Mouse (Mus musculus) adrenal gland, postnatal 25 days (tissue): ENCODE measurements around the gene Ppt2. TPM values are rescaled to one million over a fixed set of nuclear protein-coding genes. Genes with fewer than 3 reads are reported as not detected.

ENCODE experiments used
- DNase-seq: peaks from one replicate; pipeline ENCODE4 v3.0.0; 2021; ENCODE audit warnings: mixed read lengths
- total RNA-seq: library from RNA; stranded (reverse); gene quantifications from 2 replicates; pipeline ENCODE4 v1.2.3, GENCODE M21; 2021

Gene Ppt2
- total RNA-seq, 1 experiment from 2014 or later, result 61.1 TPM

- DNase-seq, result no peak
Observed at GRCm38 (mm10) chr17:34606186-34607039, 21.9 kb downstream of the Ppt2 start.

DNA sequence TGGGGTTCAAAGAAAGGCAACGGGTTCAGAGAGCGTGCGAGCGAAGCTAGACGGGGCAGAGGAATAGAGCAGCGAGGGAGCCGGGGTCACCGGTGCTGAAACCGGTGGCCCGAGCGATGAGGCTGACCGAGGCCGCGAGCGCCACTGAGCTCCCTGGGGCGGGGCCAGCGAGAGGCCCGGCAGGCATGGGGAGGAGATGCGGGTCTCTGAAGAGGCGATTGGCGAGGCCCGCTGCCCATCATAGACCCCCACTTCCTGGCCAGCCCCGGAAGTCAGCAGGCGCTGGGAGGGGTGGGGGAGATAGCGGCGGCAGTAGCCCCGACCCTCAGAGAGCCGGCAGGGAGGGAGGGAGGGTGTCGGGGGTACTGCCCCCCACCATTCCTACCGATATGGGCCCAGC, 22.7 kb downstream of the Ppt2 start:
- peak; percentile 98 for DNase-seq

DNA sequence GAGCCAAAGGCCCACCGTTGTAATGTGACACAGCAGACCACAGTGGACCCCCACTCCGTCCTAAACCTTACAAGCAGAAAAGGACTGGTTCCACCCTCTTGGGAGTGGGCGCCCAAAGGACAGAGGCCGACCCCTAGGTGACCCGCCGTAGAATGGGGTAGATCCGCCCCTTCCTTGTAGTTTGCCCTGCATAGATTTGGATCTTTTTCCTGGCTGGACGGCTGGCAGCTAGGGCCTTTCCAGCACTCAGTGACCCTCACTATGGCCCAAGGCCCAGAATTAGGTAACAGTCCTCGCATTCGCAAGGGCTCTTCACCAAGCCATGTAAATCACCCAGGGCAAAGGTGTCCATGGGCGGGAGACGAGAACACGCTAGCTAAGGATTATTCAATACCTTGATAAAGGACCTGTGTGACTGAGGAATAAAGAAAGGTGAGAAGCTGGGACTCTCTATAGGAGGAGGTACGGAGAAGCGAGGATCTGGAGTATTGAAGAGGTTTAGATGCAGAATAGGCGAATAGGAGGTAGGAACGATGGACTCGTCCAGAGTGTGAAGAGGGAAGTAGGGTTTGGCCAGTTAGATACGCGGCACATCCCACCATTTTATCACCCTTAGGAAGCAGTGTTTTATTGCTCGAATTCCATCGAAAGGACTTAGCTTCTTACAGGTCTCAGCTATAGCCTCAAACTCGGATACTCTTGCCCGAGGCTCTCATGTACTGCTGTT, 23.6 kb downstream of the Ppt2 start:
- DNase-seq, result peak; percentile 46

GRCm38 (mm10) chr17:34604061-34604508, 24.2 kb downstream of the Ppt2 start, which contains the start of gene Agpat1:
Agpat1 (plus strand) TSS chr17:34604262.
- peak; percentile 98 for DNase-seq

- DNase-seq, result peak; percentile 93
Observed at GRCm38 (mm10) chr17:34603375-34604060, 24.8 kb downstream of the Ppt2 start, which contains the start of gene Rnf5. Rnf5 (minus strand) TSS chr17:34603690.

GRCm38 (mm10) chr17:34601796-34602195, 26.5 kb downstream of the Ppt2 start:
- no peak for DNase-seq

GRCm38 (mm10) chr17:34599891-34600290, 28.4 kb downstream of the Ppt2 start:
- no peak for DNase-seq

DNA sequence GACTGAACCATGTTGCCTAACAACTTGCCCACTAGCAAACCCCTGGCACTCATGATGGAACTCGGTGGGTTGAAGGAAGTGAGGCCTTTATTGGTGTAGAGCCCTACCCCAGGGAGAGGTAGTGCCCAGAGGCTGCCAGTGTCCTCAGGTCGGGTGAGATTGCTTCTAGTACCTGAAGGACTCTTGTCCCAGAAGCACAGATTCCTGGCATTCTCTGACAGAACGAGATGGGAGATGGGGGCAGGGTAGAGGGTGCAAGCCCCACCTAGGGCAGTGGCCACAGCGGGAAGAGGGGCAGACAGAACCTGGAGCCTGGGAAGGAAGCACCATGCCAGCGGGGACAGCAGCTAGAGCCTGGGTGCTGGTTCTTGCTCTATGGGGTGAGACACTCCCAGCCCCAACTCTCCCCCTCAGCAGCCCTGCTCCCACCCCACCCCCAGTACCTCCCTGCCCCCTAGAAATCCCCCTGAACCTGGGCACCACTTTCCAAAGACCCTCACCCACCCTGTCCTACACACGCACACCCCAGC, 30.7 kb downstream of the Ppt2 start, which contains the start of gene Ager:
TSS of gene Ager (plus strand) at position 297 of the 530 bp plus-strand sequence.
- no peak for DNase-seq

GRCm38 (mm10) chr17:34596098-34596497, 32.2 kb downstream of the Ppt2 start:
- no peak for DNase-seq

DNA sequence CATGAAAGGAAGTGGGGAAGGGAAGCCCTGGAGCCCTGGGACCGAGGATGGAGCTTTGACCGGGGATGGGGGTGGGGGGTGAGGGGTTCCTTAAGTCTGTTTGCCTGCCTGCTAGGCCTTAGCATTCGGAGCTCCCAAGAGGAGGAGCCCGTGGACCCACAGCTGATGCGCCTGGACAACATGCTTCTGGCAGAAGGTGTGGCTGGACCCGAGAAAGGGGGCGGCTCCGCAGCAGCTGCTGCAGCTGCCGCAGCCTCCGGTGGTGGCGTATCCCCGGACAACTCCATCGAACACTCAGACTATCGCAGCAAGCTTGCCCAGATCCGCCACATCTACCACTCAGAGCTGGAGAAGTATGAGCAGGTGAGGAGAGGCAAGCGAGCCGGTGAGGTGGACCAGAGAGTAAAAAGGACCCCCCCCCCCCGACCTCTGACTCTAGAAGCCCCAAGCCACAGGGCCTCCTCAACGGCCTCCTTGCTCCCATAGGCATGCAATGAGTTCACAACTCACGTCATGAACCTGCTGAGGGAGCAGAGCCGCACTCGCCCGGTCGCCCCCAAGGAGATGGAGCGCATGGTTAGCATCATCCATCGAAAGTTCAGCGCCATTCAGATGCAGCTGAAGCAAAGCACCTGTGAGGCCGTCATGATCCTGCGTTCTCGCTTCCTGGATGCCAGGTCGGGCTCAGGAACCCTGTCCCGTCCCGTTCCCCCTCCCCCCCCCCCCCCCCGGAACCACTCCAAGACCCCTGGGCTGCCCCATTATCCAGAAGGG, 34.4 kb downstream of the Ppt2 start:
- DNase-seq, result no peak

GRCm38 (mm10) chr17:34592581-34593549, 35.4 kb downstream of the Ppt2 start:
- no peak for DNase-seq

- DNase-seq, result peak; percentile 97
Observed at GRCm38 (mm10) chr17:34591994-34592375, 36.3 kb downstream of the Ppt2 start.

GRCm38 (mm10) chr17:34591029-34591993, 37.0 kb downstream of the Ppt2 start, which contains the start of gene Pbx2:
Pbx2 (plus strand) TSS chr17:34591266.
- DNase-seq, result no peak

GRCm38 (mm10) chr17:34590154-34590987, 37.9 kb downstream of the Ppt2 start:
- no peak for DNase-seq

GRCm38 (mm10) chr17:34589681-34590101, 38.6 kb downstream of the Ppt2 start, which contains the start of gene Gpsm3:
Gpsm3 (plus strand) TSS chr17:34589806.
- DNase-seq, result no peak

GRCm38 (mm10) chr17:34589206-34589605, 39.1 kb downstream of the Ppt2 start:
- no peak for DNase-seq

GRCm38 (mm10) chr17:34588767-34589166, 39.5 kb downstream of the Ppt2 start:
- no peak for DNase-seq

GRCm38 (mm10) chr17:34587814-34588213, 40.5 kb downstream of the Ppt2 start:
- DNase-seq, result no peak
